Mouse (Mus musculus) kidney, embryonic 16.5 days (tissue): ENCODE data around the gene Irf9. TPM values are rescaled to one million over a fixed set of nuclear protein-coding genes. Genes with fewer than 3 reads are reported as not detected.
A peak's percentile ranks its signal among the peaks of the same experiment; 100 is the strongest.

Experiments
- ATAC-seq: fragments of 200-750 bp; cut with Nextera tagmentation; 2 replicates; pipeline ENCODE4 v1.8.0; 2017; ENCODE audit warnings: moderate TSS enrichment; ENCODE audit not compliant: low FRiP score, low TSS enrichment
- H3K27ac ChIP-seq: fragments of 300-500 bp; sonication (generic); 2 replicates; pipeline ENCODE4 v1.5.1; 2014; ENCODE audit warnings: low read length
- H3K27me3 ChIP-seq: fragments of 300-500 bp; sonication (generic); 2 replicates; pipeline ENCODE4 v1.6.1; 2014; ENCODE audit warnings: low read length, control low read depth, mixed read lengths; ENCODE audit not compliant: insufficient read depth
- H3K36me3 ChIP-seq: fragments of 300-500 bp; sonication (generic); 2 replicates; pipeline ENCODE4 v1.6.1; 2014; ENCODE audit warnings: low read length, control low read depth, mixed read lengths; ENCODE audit not compliant: insufficient read depth
- H3K4me1 ChIP-seq: fragments of 300-500 bp; sonication (generic); 2 replicates; pipeline ENCODE4 v1.6.1; 2014; ENCODE audit warnings: low read length, control low read depth, mixed read lengths; ENCODE audit not compliant: insufficient read depth
- H3K4me2 ChIP-seq: fragments of 300-500 bp; sonication (generic); replicated peaks from 2 replicates; pipeline ENCODE4 v1.6.1; 2014; ENCODE audit warnings: low read depth, low read length
- H3K4me3 ChIP-seq: fragments of 300-500 bp; sonication (generic); 2 replicates; pipeline ENCODE4 v1.5.1; 2014; ENCODE audit warnings: mild to moderate bottlenecking, low read length
- H3K9ac ChIP-seq: fragments of 300-500 bp; sonication (generic); replicated peaks from 2 replicates; pipeline ENCODE4 v1.6.1; 2014; ENCODE audit warnings: low read length
- H3K9me3 ChIP-seq: fragments of 300-500 bp; sonication (generic); 2 replicates; pipeline ENCODE4 v1.6.1; 2016; ENCODE audit warnings: low read length, control low read depth
- WGBS: fragments of 180-500 bp; shearing (Covaris S2); extraction: QIAGEN DNeasy Blood & Tissue Kit; methylation state at CpG from one replicate; pipeline ENCODE4 v1.1.7; 2014; 5-methylcytosine and 5-hydroxymethylcytosine counted together
- polyA plus RNA-seq: library from polyadenylated mRNA; unstranded; fragments of >200 nt; fragmentation: Nextera tagmentation; extraction: Ambion mirVana; gene quantifications from 2 replicates; pipeline ENCODE4 v1.2.1, GENCODE M21; 2015

Irf9 gene
- 16.8 and 17.7 TPM in 2 replicates for polyA plus RNA-seq

- H3K36me3 ChIP-seq, result peaks cover 60% of the 10 kb centered on the region
- peak within 1 kb of the TSS; percentile 66 for H3K9ac ChIP-seq
- peaks cover 12% of the 10 kb centered on the region for H3K4me1 ChIP-seq
- peak within 1 kb of the TSS; percentile 86 for H3K27ac ChIP-seq
- H3K9me3 ChIP-seq, result no peaks in the 10 kb centered on the region
- H3K27me3 ChIP-seq, result no peaks in the 10 kb centered on the region
- H3K4me2 ChIP-seq, result peak within 1 kb of the TSS; percentile 64
- peak within 1 kb of the TSS; percentile 49 for H3K4me3 ChIP-seq
- WGBS, result 76% methylated on average over 7 of the region's 7 CpGs
- no peak for ATAC-seq
Measured at GRCm38 (mm10) chr14:55603271-55603632, at the start of gene Irf9. TSS of gene Irf9 (plus strand) at chr14:55603571.

DNA sequence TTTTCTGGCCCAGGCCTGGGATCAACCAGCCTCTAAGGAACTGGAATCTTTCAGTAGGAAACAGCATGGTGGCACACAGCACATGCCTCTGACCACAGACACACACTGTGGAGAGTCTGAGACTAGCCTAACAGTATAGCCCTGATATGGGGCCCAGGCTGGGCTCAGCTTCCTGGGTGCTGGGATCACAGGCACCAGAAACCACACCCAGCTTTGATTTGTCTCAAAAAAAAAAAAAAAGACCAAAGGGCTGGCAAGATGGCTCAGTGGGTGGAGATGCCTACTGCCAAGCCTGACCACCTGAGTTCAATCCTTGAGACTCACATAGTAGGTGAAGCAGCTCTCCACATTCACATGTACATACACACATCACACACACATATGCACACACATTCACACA lies 48.7 kb upstream of the Irf9 start:
- H3K4me1 ChIP-seq, result peaks cover 7% of the 10 kb centered on the region; the same call in 1 of the 2 replicates
- no peak for ATAC-seq

GRCm38 (mm10) chr14:55555788-55556187 lies 47.6 kb upstream of the Irf9 start:
- H3K4me1 ChIP-seq, result peaks cover 7% of the 10 kb centered on the region; the same call in 1 of the 2 replicates

More for the DNA sequence above, 48.7 kb upstream of the Irf9 start:
- Histone ChIP-seq H3K9ac (no peak overlapping the region), H3K36me3 (0 out of 2 replicates have a peak, but pooled peaks cover 6% of the 10 kb centered on the region), H3K4me2 (no peak overlapping the region), H3K27me3 (no peaks in the 10 kb centered on the region), H3K4me3 (no peak overlapping the region), H3K27ac (no peak overlapping the region), H3K9me3 (no peaks in the 10 kb centered on the region)

DNA sequence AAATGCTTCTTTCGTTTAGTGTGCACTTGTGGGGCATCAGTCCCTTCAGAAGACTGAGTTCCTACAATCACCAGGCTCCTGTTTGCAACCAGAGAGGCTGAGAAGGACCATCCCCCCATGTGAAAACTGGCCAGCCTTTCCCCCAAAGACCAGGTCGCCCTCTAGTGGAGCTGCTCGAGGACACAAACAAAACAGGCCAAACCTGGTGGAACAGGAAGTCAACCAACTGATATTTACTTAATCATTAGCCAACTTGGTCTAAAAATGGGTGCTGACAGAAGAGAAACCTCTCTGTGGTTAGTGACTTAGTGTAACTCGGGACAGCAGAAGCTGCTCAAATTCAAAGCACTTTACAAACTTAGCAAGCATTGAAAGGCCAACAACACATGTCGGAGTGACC lies 46.4 kb upstream of the Irf9 start:
- Histone ChIP-seq H3K4me2 (no peak overlapping the region), H3K9me3 (no peaks in the 10 kb centered on the region), H3K27ac (peak overlapping the region; percentile 85), H3K9ac (no peak overlapping the region), H3K4me1 (peaks cover 18% of the 10 kb centered on the region), H3K4me3 (no peak overlapping the region), H3K36me3 (no peaks in the 10 kb centered on the region), H3K27me3 (no peaks in the 10 kb centered on the region)
- no peak for ATAC-seq
- WGBS, result 24% methylated on average over 5 of the region's 5 CpGs

More at GRCm38 (mm10) chr14:55555788-55556187, 47.6 kb upstream of the Irf9 start:
- no peak overlapping the region for H3K4me2 ChIP-seq
- H3K4me3 ChIP-seq, result no peak overlapping the region
- no peak overlapping the region for H3K27ac ChIP-seq
- WGBS, result 90% methylated on average over 3 of the region's 3 CpGs
- no peak for ATAC-seq
- H3K9me3 ChIP-seq, result no peaks in the 10 kb centered on the region
- H3K9ac ChIP-seq, result no peak overlapping the region
- H3K27me3 ChIP-seq, result no peaks in the 10 kb centered on the region
- no peaks in the 10 kb centered on the region for H3K36me3 ChIP-seq

DNA sequence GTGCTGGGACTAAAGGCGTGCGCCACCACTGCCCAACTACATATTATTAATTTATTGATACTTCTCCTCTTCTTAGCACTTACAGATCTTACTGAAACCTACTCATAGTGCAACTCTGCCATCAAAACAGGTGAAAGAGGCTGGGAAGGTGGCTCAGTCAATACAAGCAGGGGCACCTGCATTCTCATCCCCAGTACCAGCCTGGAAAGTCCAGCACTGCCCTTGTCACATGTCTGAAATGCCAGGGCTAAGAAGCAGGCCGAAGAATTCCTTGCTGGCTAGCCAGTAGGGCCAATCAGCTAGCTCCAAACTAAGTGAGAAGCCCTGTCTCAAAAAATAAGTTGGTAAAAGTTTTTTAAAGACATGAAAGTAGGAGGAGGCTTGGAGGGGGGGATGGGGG lies 45.8 kb upstream of the Irf9 start:
- Histone ChIP-seq H3K4me3 (no peak overlapping the region), H3K27me3 (no peaks in the 10 kb centered on the region), H3K27ac (peak overlapping the region; percentile 85), H3K4me2 (no peak overlapping the region), H3K9me3 (no peaks in the 10 kb centered on the region), H3K4me1 (peaks cover 19% of the 10 kb centered on the region), H3K36me3 (no peaks in the 10 kb centered on the region), H3K9ac (no peak overlapping the region)
- 75% methylated on average over 3 of the region's 3 CpGs for WGBS
- no peak for ATAC-seq

GRCm38 (mm10) chr14:55558740-55559448 lies 44.5 kb upstream of the Irf9 start:
- WGBS, result 56% methylated on average over 6 of the region's 6 CpGs

GRCm38 (mm10) chr14:55559799-55560201 lies 43.6 kb upstream of the Irf9 start, which contains the start of gene Dcaf11:
TSS of gene Dcaf11 (plus strand) at chr14:55560006.
- WGBS, result 0% methylated on average over 27 of the region's 27 CpGs
- Histone ChIP-seq H3K9me3 (no peaks in the 10 kb centered on the region), H3K4me2 (peak within 1 kb of the TSS; percentile 89), H3K9ac (peak within 1 kb of the TSS; percentile 73), H3K36me3 (peaks cover 10% of the 10 kb centered on the region; the same call in 1 of the 2 replicates), H3K27me3 (no peaks in the 10 kb centered on the region), H3K4me3 (peak within 1 kb of the TSS; percentile 52), H3K4me1 (peaks cover 19% of the 10 kb centered on the region), H3K27ac (peak within 1 kb of the TSS; percentile 96)
- peak; percentile 90 for ATAC-seq

More at GRCm38 (mm10) chr14:55558740-55559448, 44.5 kb upstream of the Irf9 start:
- ATAC-seq, result no peak
- Histone ChIP-seq H3K9ac (no peak overlapping the region), H3K27me3 (no peaks in the 10 kb centered on the region), H3K36me3 (peaks cover under 1% of the 10 kb centered on the region; the same call in 1 of the 2 replicates), H3K4me3 (peak overlapping the region; percentile 16; the same call in 1 of the 2 replicates), H3K4me1 (peaks cover 19% of the 10 kb centered on the region), H3K9me3 (no peaks in the 10 kb centered on the region), H3K27ac (0 out of 2 replicates have a peak overlapping the region, but pooled peaks have one; percentile 59), H3K4me2 (peak overlapping the region; percentile 89)

GRCm38 (mm10) chr14:55560202-55561073 lies 42.9 kb upstream of the Irf9 start, which contains the start of gene A730061H03Rik:
TSS of gene A730061H03Rik (minus strand) at chr14:55560406.
- Histone ChIP-seq H3K4me3 (peak within 1 kb of the TSS; percentile 52), H3K4me1 (peaks cover 19% of the 10 kb centered on the region), H3K36me3 (peaks cover 16% of the 10 kb centered on the region; the same call in 1 of the 2 replicates), H3K4me2 (peak within 1 kb of the TSS; percentile 89), H3K9ac (peak within 1 kb of the TSS; percentile 73), H3K27me3 (no peaks in the 10 kb centered on the region), H3K9me3 (no peaks in the 10 kb centered on the region), H3K27ac (peak within 1 kb of the TSS; percentile 96)
- under 1% methylated on average over 51 of the region's 51 CpGs for WGBS
- peak; percentile 97 for ATAC-seq

DNA sequence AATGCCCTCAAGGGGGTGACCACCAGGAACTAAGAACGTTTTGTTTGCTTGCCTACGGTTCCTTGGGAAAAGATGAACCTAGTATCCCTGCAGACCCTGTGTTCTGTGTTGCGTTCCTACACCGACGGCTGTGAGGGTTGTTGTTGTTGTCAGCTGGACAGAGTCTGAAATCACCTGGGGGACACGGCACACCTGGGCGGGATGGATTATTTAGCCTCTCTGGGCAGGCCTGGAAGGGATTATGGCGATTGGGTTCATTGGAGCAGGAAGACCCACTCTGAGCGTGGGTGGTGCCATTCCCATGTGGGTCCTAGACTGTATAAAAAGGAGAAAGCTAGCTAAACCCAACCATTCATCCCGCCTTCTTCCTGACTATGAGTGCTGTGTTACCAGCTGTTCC lies 41.5 kb upstream of the Irf9 start:
- no peak overlapping the region for H3K9ac ChIP-seq
- H3K4me1 ChIP-seq, result peaks cover 19% of the 10 kb centered on the region
- peak overlapping the region; percentile 89 for H3K4me2 ChIP-seq
- WGBS, result 69% methylated on average over 10 of the region's 10 CpGs
- no peak overlapping the region for H3K27ac ChIP-seq
- H3K36me3 ChIP-seq, result peaks cover 30% of the 10 kb centered on the region
- H3K4me3 ChIP-seq, result peak overlapping the region; percentile 52
- ATAC-seq, result no peak
- no peaks in the 10 kb centered on the region for H3K27me3 ChIP-seq
- H3K9me3 ChIP-seq, result no peaks in the 10 kb centered on the region
